Mouse (Mus musculus): ENCODE data around the gene Polr2l. TPM values are rescaled to one million over a fixed set of nuclear protein-coding genes. Genes with fewer than 3 reads are reported as not detected.

Gene Polr2l
- polyA plus RNA-seq (2014; fragmentation: Illumina TruSeq; extraction: RNeasy Lipid Tissue Mini Kit (QIAGEN cat#74804); ENCODE audit: low read depth, low replicate concordance), result 0.79 TPM

GRCm38 (mm10) chr7:141475011-141475804 is at the start of gene Polr2l, which contains the start of gene Tspan4:
Gene Polr2l, minus strand, starts transcription at chr7:141475132.
Gene Tspan4, plus strand, starts transcription at chr7:141475240.

GRCm38 (mm10) chr7:141467230-141468030 is 7.5 kb downstream of the Polr2l start, which contains the start of gene Cd151:
Gene Cd151, plus strand, starts transcription at chr7:141467392.

GRCm38 (mm10) chr7:141460391-141461113 is 14.4 kb downstream of the Polr2l start, which contains the start of gene Cracr2b:
Gene Cracr2b, plus strand, starts transcription at chr7:141461094.

GRCm38 (mm10) chr7:141454967-141455551 is 19.9 kb downstream of the Polr2l start, which contains the start of gene Pnpla2:
Gene Pnpla2, plus strand, starts transcription at chr7:141455198.

GRCm38 (mm10) chr7:141447110-141447991 is 27.6 kb downstream of the Polr2l start, which contains the start of gene Rplp2:
Gene Rplp2, plus strand, starts transcription at chr7:141447370.

GRCm38 (mm10) chr7:141443828-141444237 is 31.1 kb downstream of the Polr2l start, which contains the start of gene Pidd1:
Gene Pidd1, minus strand, starts transcription at chr7:141444025.

GRCm38 (mm10) chr7:141437178-141438120 is 37.5 kb downstream of the Polr2l start, which contains the start of gene Slc25a22:
Gene Slc25a22, minus strand, starts transcription at chr7:141437892.

GRCm38 (mm10) chr7:141429310-141429709 is 45.6 kb downstream of the Polr2l start, which contains the start of gene Cend1:
Gene Cend1, minus strand, starts transcription at chr7:141429491.

Other genes with a start within 250 kb of the Polr2l start
- 19.9 TPM for gene Phrf1, start 246.3 kb downstream of the Polr2l start, polyA plus RNA-seq (2014; fragmentation: Illumina TruSeq; extraction: RNeasy Lipid Tissue Mini Kit (QIAGEN cat#74804); ENCODE audit: low read depth, low replicate concordance)
- 74.8 TPM for gene Irf7, start 208.7 kb downstream of the Polr2l start, polyA plus RNA-seq (2014; fragmentation: Illumina TruSeq; extraction: RNeasy Lipid Tissue Mini Kit (QIAGEN cat#74804); ENCODE audit: low read depth, low replicate concordance)
- 135 TPM for gene Cdhr5, start 198.3 kb downstream of the Polr2l start, polyA plus RNA-seq (2014; fragmentation: Illumina TruSeq; extraction: RNeasy Lipid Tissue Mini Kit (QIAGEN cat#74804); ENCODE audit: low read depth, low replicate concordance)
- not detected for gene Sct, start 196.0 kb downstream of the Polr2l start, polyA plus RNA-seq (2014; fragmentation: Illumina TruSeq; extraction: RNeasy Lipid Tissue Mini Kit (QIAGEN cat#74804); ENCODE audit: low read depth, low replicate concordance)
- gene Drd4, start 183.1 kb downstream of the Polr2l start, polyA plus RNA-seq (2014; fragmentation: Illumina TruSeq; extraction: RNeasy Lipid Tissue Mini Kit (QIAGEN cat#74804); ENCODE audit: low read depth, low replicate concordance), result not detected
- 1.6 TPM for gene Deaf1, start 147.4 kb downstream of the Polr2l start, polyA plus RNA-seq (2014; fragmentation: Illumina TruSeq; extraction: RNeasy Lipid Tissue Mini Kit (QIAGEN cat#74804); ENCODE audit: low read depth, low replicate concordance)
- 17.6 TPM for gene Tmem80, start 147.4 kb downstream of the Polr2l start, polyA plus RNA-seq (2014; fragmentation: Illumina TruSeq; extraction: RNeasy Lipid Tissue Mini Kit (QIAGEN cat#74804); ENCODE audit: low read depth, low replicate concordance)
- gene Eps8l2, start 136.3 kb downstream of the Polr2l start, polyA plus RNA-seq (2014; fragmentation: Illumina TruSeq; extraction: RNeasy Lipid Tissue Mini Kit (QIAGEN cat#74804); ENCODE audit: low read depth, low replicate concordance), result 14.2 TPM
- gene Taldo1, start 82.9 kb downstream of the Polr2l start, polyA plus RNA-seq (2014; fragmentation: Illumina TruSeq; extraction: RNeasy Lipid Tissue Mini Kit (QIAGEN cat#74804); ENCODE audit: low read depth, low replicate concordance), result 19.4 TPM
- gene Gatd1, start 61.0 kb downstream of the Polr2l start, polyA plus RNA-seq (2014; fragmentation: Illumina TruSeq; extraction: RNeasy Lipid Tissue Mini Kit (QIAGEN cat#74804); ENCODE audit: low read depth, low replicate concordance), result 10.9 TPM
- gene Cend1, start 45.6 kb downstream of the Polr2l start, polyA plus RNA-seq (2014; fragmentation: Illumina TruSeq; extraction: RNeasy Lipid Tissue Mini Kit (QIAGEN cat#74804); ENCODE audit: low read depth, low replicate concordance), result 1.3 TPM
- 1.7 TPM for gene Slc25a22, start 37.2 kb downstream of the Polr2l start, polyA plus RNA-seq (2014; fragmentation: Illumina TruSeq; extraction: RNeasy Lipid Tissue Mini Kit (QIAGEN cat#74804); ENCODE audit: low read depth, low replicate concordance)
- 0.28 TPM for gene Pidd1, start 31.1 kb downstream of the Polr2l start, polyA plus RNA-seq (2014; fragmentation: Illumina TruSeq; extraction: RNeasy Lipid Tissue Mini Kit (QIAGEN cat#74804); ENCODE audit: low read depth, low replicate concordance)
- gene Rplp2, start 27.8 kb downstream of the Polr2l start, polyA plus RNA-seq (2014; fragmentation: Illumina TruSeq; extraction: RNeasy Lipid Tissue Mini Kit (QIAGEN cat#74804); ENCODE audit: low read depth, low replicate concordance), result 29.5 TPM
- 3.7 TPM for gene Pnpla2, start 19.9 kb downstream of the Polr2l start, polyA plus RNA-seq (2014; fragmentation: Illumina TruSeq; extraction: RNeasy Lipid Tissue Mini Kit (QIAGEN cat#74804); ENCODE audit: low read depth, low replicate concordance)
- 1.9 TPM for gene Cracr2b, start 14.0 kb downstream of the Polr2l start, polyA plus RNA-seq (2014; fragmentation: Illumina TruSeq; extraction: RNeasy Lipid Tissue Mini Kit (QIAGEN cat#74804); ENCODE audit: low read depth, low replicate concordance)
- 35.4 TPM for gene Cd151, start 7.7 kb downstream of the Polr2l start, polyA plus RNA-seq (2014; fragmentation: Illumina TruSeq; extraction: RNeasy Lipid Tissue Mini Kit (QIAGEN cat#74804); ENCODE audit: low read depth, low replicate concordance)
- gene Tspan4, start 108 bp upstream of the Polr2l start, polyA plus RNA-seq (2014; fragmentation: Illumina TruSeq; extraction: RNeasy Lipid Tissue Mini Kit (QIAGEN cat#74804); ENCODE audit: low read depth, low replicate concordance), result 0.79 TPM
- gene Chid1, start 64.7 kb upstream of the Polr2l start, polyA plus RNA-seq (2014; fragmentation: Illumina TruSeq; extraction: RNeasy Lipid Tissue Mini Kit (QIAGEN cat#74804); ENCODE audit: low read depth, low replicate concordance), result 4.4 TPM
- gene Ap2a2, start 87.0 kb upstream of the Polr2l start, polyA plus RNA-seq (2014; fragmentation: Illumina TruSeq; extraction: RNeasy Lipid Tissue Mini Kit (QIAGEN cat#74804); ENCODE audit: low read depth, low replicate concordance), result 59.0 TPM
- 0.13 TPM for gene Muc6, start 180.2 kb upstream of the Polr2l start, polyA plus RNA-seq (2014; fragmentation: Illumina TruSeq; extraction: RNeasy Lipid Tissue Mini Kit (QIAGEN cat#74804); ENCODE audit: low read depth, low replicate concordance)
- gene Muc2, start 215.2 kb upstream of the Polr2l start, polyA plus RNA-seq (2014; fragmentation: Illumina TruSeq; extraction: RNeasy Lipid Tissue Mini Kit (QIAGEN cat#74804); ENCODE audit: low read depth, low replicate concordance), result 6,492 TPM